Mouse (Mus musculus): ENCODE data around the gene Fancd2os. TPM values are rescaled to one million over a fixed set of nuclear protein-coding genes. Genes with fewer than 3 reads are reported as not detected.

Gene Fancd2os
- 0.07 TPM in 1 of 2 replicates, not detected in the other for polyA plus RNA-seq (2012; rRNA removed)

GRCm38 (mm10) chr6:113600543-113601139, at the start of gene Fancd2os:
Fancd2os (minus strand) TSS chr6:113600715.

GRCm38 (mm10) chr6:113638302-113639040, 38.0 kb upstream of the Fancd2os start, which contains the start of gene Irak2:
Irak2 (plus strand) TSS chr6:113638467.

GRCm38 (mm10) chr6:113623941-113624751, 23.6 kb upstream of the Fancd2os start, which contains the start of gene Vhl:
Vhl (plus strand) TSS chr6:113623959.

GRCm38 (mm10) chr6:113604432-113605223, 4.1 kb upstream of the Fancd2os start, which contains the start of gene Brk1:
Brk1 (plus strand) TSS chr6:113604772.

Other genes starting within 250 kb of the Fancd2os start
- 42.3 and 67.4 TPM in 2 replicates for gene Tada3, start 222.8 kb downstream of the Fancd2os start, polyA plus RNA-seq (2012; rRNA removed)
- 106 and 112 TPM in 2 replicates for gene Arpc4, start 222.6 kb downstream of the Fancd2os start, polyA plus RNA-seq (2012; rRNA removed)
- gene Ttll3, start 211.5 kb downstream of the Fancd2os start, polyA plus RNA-seq (2012; rRNA removed) = 13.6 and 16.4 TPM in 2 replicates
- gene Rpusd3, start 181.4 kb downstream of the Fancd2os start, polyA plus RNA-seq (2012; rRNA removed) = 28.4 and 33.2 TPM in 2 replicates
- 0.04 TPM in 2 replicates for gene Cidec, start 165.0 kb downstream of the Fancd2os start, polyA plus RNA-seq (2012; rRNA removed)
- gene Jagn1, start 158.1 kb downstream of the Fancd2os start, polyA plus RNA-seq (2012; rRNA removed) = 34.3 and 56.9 TPM in 2 replicates
- 0.66 and 1.4 TPM in 2 replicates for gene Il17re, start 142.2 kb downstream of the Fancd2os start, polyA plus RNA-seq (2012; rRNA removed)
- 2.8 and 3.6 TPM in 2 replicates for gene Il17rc, start 129.3 kb downstream of the Fancd2os start, polyA plus RNA-seq (2012; rRNA removed)
- gene Creld1, start 117.4 kb downstream of the Fancd2os start, polyA plus RNA-seq (2012; rRNA removed) = 21.3 and 43.5 TPM in 2 replicates
- gene Prrt3, start 98.8 kb downstream of the Fancd2os start, polyA plus RNA-seq (2012; rRNA removed) = 1.3 and 1.7 TPM in 2 replicates
- 27.6 and 47.2 TPM in 2 replicates for gene Emc3, start 69.1 kb downstream of the Fancd2os start, polyA plus RNA-seq (2012; rRNA removed)
- gene Fancd2, start 69.0 kb downstream of the Fancd2os start, polyA plus RNA-seq (2012; rRNA removed) = 16.9 and 20.6 TPM in 2 replicates
- 189 and 208 TPM in 2 replicates for gene Brk1, start 4.1 kb upstream of the Fancd2os start, polyA plus RNA-seq (2012; rRNA removed)
- gene Vhl, start 23.2 kb upstream of the Fancd2os start, polyA plus RNA-seq (2012; rRNA removed) = 33.9 and 52.3 TPM in 2 replicates
- gene Irak2, start 37.8 kb upstream of the Fancd2os start, polyA plus RNA-seq (2012; rRNA removed) = 6.1 and 10.3 TPM in 2 replicates
- 23.7 and 28.2 TPM in 2 replicates for gene Tatdn2, start 96.3 kb upstream of the Fancd2os start, polyA plus RNA-seq (2012; rRNA removed)
- gene Ghrl, start 119.2 kb upstream of the Fancd2os start, polyA plus RNA-seq (2012; rRNA removed) = 0.62 and 0.71 TPM in 2 replicates
- gene Sec13, start 140.0 kb upstream of the Fancd2os start, polyA plus RNA-seq (2012; rRNA removed) = 136 and 247 TPM in 2 replicates

Measured in central nervous system, embryonic 11.5 days (tissue).